Mouse (Mus musculus) heart, adult 2 months (tissue): ENCODE results near the gene Sik2. TPM values are rescaled to one million over a fixed set of nuclear protein-coding genes. Genes with fewer than 3 reads are reported as not detected.

Source experiments
- DNase-seq, 2 experiments: peaks; one replicate each; pipeline ENCODE4 v3.0.0; 2021
- H3K27ac ChIP-seq: fragments of 200-600 bp; 2 replicates; pipeline ENCODE4 v1.8.1; 2022
- H3K27me3 ChIP-seq: fragments of 200-500 bp; 2 replicates; pipeline ENCODE4 v1.6.1; 2012; ENCODE audit warnings: mild to moderate bottlenecking, low read length, inconsistent platforms, mixed read lengths; ENCODE audit not compliant: control insufficient read depth, insufficient read depth
- H3K36me3 ChIP-seq: fragments of 200-500 bp; 2 replicates; pipeline ENCODE4 v1.6.1; 2012; ENCODE audit warnings: low read length, inconsistent platforms; ENCODE audit not compliant: control insufficient read depth, insufficient read depth
- H3K4me1 ChIP-seq: fragments of 200-500 bp; 2 replicates; pipeline ENCODE4 v1.6.1; 2011; ENCODE audit warnings: low read length; ENCODE audit not compliant: control insufficient read depth, insufficient read depth
- H3K4me3 ChIP-seq: fragments of 200-600 bp; 2 replicates; pipeline ENCODE4 v1.8.1; 2022
- H3K79me2 ChIP-seq: fragments of 200-500 bp; replicated peaks from 2 replicates; pipeline ENCODE4 v1.6.1; 2012; ENCODE audit warnings: mild to moderate bottlenecking, inconsistent platforms, low read length, moderate library complexity, mixed read lengths; ENCODE audit not compliant: control insufficient read depth, insufficient read depth
- H3K9ac ChIP-seq: fragments of 200-500 bp; 2 replicates; pipeline ENCODE4 v1.6.1; 2012; ENCODE audit warnings: low read depth, mild to moderate bottlenecking, control low read depth, inconsistent platforms, low read length, mixed read lengths
- CTCF ChIP-seq: fragments of 200-600 bp; IDR thresholded peaks from 2 replicates; pipeline ENCODE4 v1.8.1; 2022; ENCODE audit warnings: antibody characterized with exemption, mild to moderate bottlenecking, moderate library complexity
- EP300 ChIP-seq: fragments of 200-500 bp; IDR thresholded peaks from 2 replicates; pipeline ENCODE4 v1.6.1; 2011; ENCODE audit warnings: low read depth, low read length, control low read depth; ENCODE audit not compliant: insufficient read depth
- POLR2A ChIP-seq: fragments of 200-500 bp; IDR thresholded peaks from 2 replicates; pipeline ENCODE4 v1.6.1; 2011; ENCODE audit warnings: mild to moderate bottlenecking, low read depth, low read length, control low read depth; ENCODE audit not compliant: insufficient read depth
- WGBS: fragments of 180-500 bp; shearing (Covaris S2); methylation state at CpG from one replicate; pipeline ENCODE4 v1.1.7; 2018; 5-methylcytosine and 5-hydroxymethylcytosine counted together
- intact Hi-C: fragments of 180-260 bp; cut with DNase I; formaldehyde crosslinking; loops from one replicate; pipeline ENCODE4 v1.15.1; 2025
- polyA plus RNA-seq: library from polyadenylated mRNA; depleted of rRNA; stranded (reverse); fragments of >200 nt; gene quantifications from 2 replicates; pipeline ENCODE4 v1.2.3, GENCODE M21; 2012
- total RNA-seq, 2 experiments: library from RNA; stranded (reverse); gene quantifications; 2 replicates each; pipeline ENCODE4 v1.2.3; 2021

The Sik2 gene
- total and polyA plus RNA-seq, 3 experiments = 14.6 to 26.9 (median 22.2) TPM

DNA sequence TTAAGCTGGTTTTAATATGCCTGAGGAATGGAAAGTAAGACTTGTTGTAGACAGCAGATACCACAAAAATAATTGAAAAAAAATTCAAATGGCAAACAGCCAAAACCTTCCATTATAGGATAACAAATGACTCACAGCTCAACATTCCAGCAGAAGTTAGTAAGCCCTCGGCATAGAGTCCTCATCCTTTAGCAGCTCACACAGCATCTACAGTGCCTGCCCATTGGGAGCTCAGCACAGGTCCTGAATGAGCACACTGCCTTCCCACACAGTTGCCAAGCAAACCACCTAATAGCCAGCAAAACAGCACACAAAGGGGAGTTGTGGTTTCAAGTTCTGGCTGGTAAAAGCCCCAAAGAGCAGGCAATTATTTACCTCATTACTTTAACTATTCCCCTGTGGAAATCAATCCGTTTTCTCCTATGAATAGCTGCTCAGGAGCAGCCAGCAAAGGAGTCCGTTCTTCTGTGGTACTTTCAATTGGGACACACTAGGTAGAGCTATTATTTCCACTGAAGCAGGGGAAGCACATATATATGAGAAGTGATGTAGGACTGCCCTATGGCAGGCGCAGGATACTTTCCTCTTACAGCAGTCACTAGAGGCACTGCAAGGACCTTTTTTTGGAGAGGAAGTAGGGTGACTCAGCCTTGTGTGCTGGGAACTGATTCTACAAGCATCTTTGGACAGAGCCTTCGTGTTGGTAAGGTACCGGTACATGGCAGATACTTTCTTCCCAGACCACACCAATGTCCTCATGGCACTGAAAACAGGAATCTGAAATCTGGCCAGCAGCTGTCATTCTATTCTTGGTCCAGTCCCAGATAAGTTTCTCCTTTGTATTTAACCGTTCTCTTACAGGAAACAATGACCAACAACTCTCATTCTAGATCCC is 108.6 kb downstream of the Sik2 start:
- no peak overlapping the region for H3K9ac ChIP-seq
- no peaks in the 10 kb centered on the region for H3K79me2 ChIP-seq
- intact Hi-C loops = loop anchor here (5.0 kb wide), 1 partner anchor 33 kb away; no protein-coding TSS in a partner anchor
- peaks cover 8% of the 10 kb centered on the region for H3K36me3 ChIP-seq
- 28% methylated on average over 7 of the region's 7 CpGs for WGBS
- H3K4me1 ChIP-seq = peaks cover 6% of the 10 kb centered on the region
- H3K4me3 ChIP-seq = no peak overlapping the region
- H3K27me3 ChIP-seq = no peaks in the 10 kb centered on the region
- DNase-seq = no peak
- no peak for TF ChIP-seq POLR2A
- TF ChIP-seq EP300 = no peak
- H3K27ac ChIP-seq = peak overlapping the region; percentile 24; the same call in 1 of the 2 replicates

DNA sequence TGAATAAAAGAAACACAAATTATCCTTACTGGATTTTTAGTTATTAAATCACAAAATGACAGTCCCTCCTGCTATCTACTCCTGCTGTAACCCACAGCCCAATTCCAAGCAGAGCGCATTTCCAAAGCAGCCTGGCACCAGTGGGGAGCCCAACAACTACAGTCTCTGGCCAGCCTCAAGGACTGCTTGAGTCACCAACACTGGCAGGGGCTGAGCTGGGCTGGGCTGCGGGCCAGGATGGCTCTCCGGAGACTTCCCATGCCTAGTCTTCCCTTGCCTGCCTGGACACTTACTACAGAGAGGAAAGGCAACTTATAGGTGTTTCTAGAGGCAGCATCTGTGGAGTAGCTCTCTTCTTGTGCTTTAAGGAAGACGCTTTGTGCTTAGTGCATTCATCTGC is 115.2 kb downstream of the Sik2 start:
- Histone ChIP-seq H3K79me2 (no peaks in the 10 kb centered on the region), H3K9ac (no peak overlapping the region), H3K27me3 (no peaks in the 10 kb centered on the region), H3K36me3 (peaks cover 2% of the 10 kb centered on the region), H3K4me1 (no peaks in the 10 kb centered on the region), H3K27ac (no peak overlapping the region), H3K4me3 (no peak overlapping the region)
- TF ChIP-seq EP300 (no peak), POLR2A (no peak), CTCF (no peak)
- DNase-seq = peak; percentile 76 to 82
- intact Hi-C loops = no loop called here
- WGBS = 47% methylated on average over 4 of the region's 4 CpGs

DNA sequence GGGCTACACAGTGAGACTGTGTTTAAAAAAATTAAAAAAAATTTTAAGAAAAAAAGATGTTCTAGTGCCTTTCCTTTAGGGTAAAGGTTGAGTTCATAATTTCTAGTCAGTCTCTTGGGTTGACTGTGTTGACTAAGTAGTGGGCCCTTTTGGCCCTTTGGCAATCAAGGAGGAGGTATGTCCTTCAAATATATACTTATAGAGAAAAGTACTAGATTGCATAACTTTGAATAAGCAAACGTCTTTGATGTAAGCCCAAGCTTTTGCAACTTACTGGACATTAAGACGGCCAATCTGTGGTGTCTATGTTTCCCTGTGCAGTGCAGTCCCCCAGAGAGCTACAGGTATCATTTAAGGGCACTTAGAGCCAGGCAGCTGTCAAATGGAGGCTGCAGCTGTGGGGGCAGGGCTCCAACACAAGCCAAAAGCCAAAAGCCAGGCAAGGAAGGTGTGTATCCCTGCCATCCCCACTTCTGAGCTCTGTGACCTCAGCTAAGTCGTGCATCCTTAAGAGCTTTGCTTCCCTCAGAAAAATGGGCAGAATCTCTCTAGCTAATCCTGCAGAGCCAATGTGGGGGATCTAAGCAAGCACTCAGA is 118.3 kb downstream of the Sik2 start:
- TF ChIP-seq POLR2A = no peak
- TF ChIP-seq EP300 = no peak
- no peak for TF ChIP-seq CTCF
- no peak for DNase-seq
- Histone ChIP-seq H3K9ac (no peak overlapping the region), H3K79me2 (no peaks in the 10 kb centered on the region), H3K27me3 (no peaks in the 10 kb centered on the region), H3K4me3 (no peak overlapping the region), H3K36me3 (peaks cover 2% of the 10 kb centered on the region), H3K27ac (no peak overlapping the region), H3K4me1 (peaks cover 5% of the 10 kb centered on the region)
- WGBS = 83% methylated on average over 3 of the region's 3 CpGs
- intact Hi-C loops = no loop called here

DNA sequence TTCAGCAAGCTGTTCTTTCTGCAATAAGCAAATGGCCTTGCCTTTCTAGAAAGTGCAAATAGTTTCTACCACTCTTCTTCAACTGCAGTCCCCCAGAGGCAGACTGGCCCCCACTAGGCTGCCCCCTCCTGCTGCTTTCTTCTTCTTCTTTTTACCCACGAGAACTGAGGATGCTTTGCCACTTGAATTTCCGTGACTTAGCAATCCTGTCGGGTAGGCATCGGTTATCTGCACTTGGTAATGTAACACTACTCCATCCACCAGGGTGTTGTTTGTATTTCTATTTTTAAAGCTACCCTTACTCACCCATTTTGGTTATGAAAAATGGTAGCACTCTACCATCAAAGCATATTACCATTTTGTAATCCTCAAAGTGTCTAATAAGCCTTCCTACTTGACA is 118.9 kb downstream of the Sik2 start:
- WGBS = 75% methylated on average over 4 of the region's 4 CpGs
- no peak overlapping the region for H3K27ac ChIP-seq
- intact Hi-C loops = no loop called here

DNA sequence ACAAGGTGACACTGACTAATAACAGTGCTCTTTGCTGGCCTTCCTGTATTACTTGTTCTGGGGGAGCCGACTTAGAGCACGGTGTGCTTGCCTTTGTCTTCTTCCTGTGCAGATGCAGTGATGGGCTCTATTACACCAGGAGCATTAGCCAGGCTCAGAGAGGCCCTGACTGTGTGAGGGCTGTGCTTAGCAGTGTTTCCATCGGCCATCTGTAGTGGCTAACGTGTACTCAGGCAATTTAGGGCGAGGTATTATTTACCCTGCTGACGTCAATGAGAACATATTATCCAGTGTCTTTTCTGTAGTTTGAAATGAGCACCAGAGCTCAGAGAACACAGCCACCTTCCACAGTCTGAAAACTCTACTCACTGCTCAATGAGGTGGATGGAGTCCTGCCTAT is 119.7 kb downstream of the Sik2 start:
- intact Hi-C loops = no loop called here
- no peaks in the 10 kb centered on the region for H3K27me3 ChIP-seq
- TF ChIP-seq POLR2A (no peak), EP300 (no peak), CTCF (no peak)
- WGBS = 70% methylated on average over 6 of the region's 6 CpGs
- no peak overlapping the region for H3K27ac ChIP-seq
- H3K4me1 ChIP-seq = peaks cover 16% of the 10 kb centered on the region
- no peak overlapping the region for H3K4me3 ChIP-seq
- no peak overlapping the region for H3K9ac ChIP-seq
- no peak for DNase-seq
- H3K36me3 ChIP-seq = peaks cover 2% of the 10 kb centered on the region
- H3K79me2 ChIP-seq = no peaks in the 10 kb centered on the region

More for the DNA sequence above, 118.9 kb downstream of the Sik2 start:
- Histone ChIP-seq H3K4me1 (peaks cover 10% of the 10 kb centered on the region), H3K36me3 (peaks cover 2% of the 10 kb centered on the region), H3K9ac (no peak overlapping the region), H3K27me3 (no peaks in the 10 kb centered on the region), H3K4me3 (no peak overlapping the region), H3K79me2 (no peaks in the 10 kb centered on the region)
- no peak for DNase-seq
- TF ChIP-seq POLR2A (no peak), EP300 (no peak), CTCF (no peak)

DNA sequence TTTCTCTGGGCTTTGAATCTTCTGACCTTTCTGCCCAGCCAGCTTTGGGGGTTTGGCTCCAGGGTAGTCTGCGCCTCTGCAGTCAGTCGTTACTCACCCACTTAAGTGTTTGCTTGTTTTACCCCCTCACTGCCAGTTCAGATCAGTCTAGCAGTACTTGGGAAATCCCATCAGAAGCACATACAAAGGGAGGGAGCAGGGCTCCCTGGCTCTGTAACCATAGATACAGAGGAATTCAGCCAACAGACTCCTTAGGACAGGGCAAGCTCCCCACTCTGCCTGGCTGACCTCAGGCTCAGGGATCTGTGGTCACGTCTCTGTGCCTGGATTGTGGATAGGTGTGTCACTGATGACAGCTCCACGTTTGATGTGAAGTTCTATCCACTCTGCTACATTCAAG is 121.5 kb downstream of the Sik2 start:
- WGBS = 48% methylated on average over 4 of the region's 4 CpGs
- Histone ChIP-seq H3K4me1 (peaks cover 21% of the 10 kb centered on the region), H3K79me2 (no peaks in the 10 kb centered on the region), H3K27me3 (no peaks in the 10 kb centered on the region), H3K36me3 (no peaks in the 10 kb centered on the region; the same call in 1 of the 2 replicates), H3K27ac (peak overlapping the region; percentile 67), H3K4me3 (no peak overlapping the region), H3K9ac (no peak overlapping the region)
- TF ChIP-seq CTCF (no peak), EP300 (no peak), POLR2A (no peak)
- intact Hi-C loops = no loop called here
- DNase-seq = peak in 1 of 2 experiments; percentile 48
